Mouse (Mus musculus) forebrain, embryonic 10.5 days (tissue): ENCODE results near the gene Anapc1. TPM values are rescaled to one million over a fixed set of nuclear protein-coding genes. Genes with fewer than 3 reads are reported as not detected.

Experiments
- DNase-seq: peaks from one replicate; pipeline ENCODE4 v3.0.0-alpha.2; 2017; ENCODE audit warnings: low spot score; ENCODE audit errors: extremely low spot score
- H3K27ac ChIP-seq: fragments of 300-500 bp; sonication (generic); 2 replicates; pipeline ENCODE4 v1.5.1; 2016; ENCODE audit warnings: mild to moderate bottlenecking
- H3K27me3 ChIP-seq: fragments of 300-500 bp; sonication (generic); 2 replicates; pipeline ENCODE4 v1.6.1; 2016; ENCODE audit warnings: mild to moderate bottlenecking; ENCODE audit not compliant: poor library complexity, severe bottlenecking
- H3K36me3 ChIP-seq: fragments of 300-500 bp; sonication (generic); replicated peaks from 2 replicates; pipeline ENCODE4 v1.6.1; 2016; ENCODE audit warnings: mild to moderate bottlenecking, moderate library complexity
- H3K4me1 ChIP-seq: fragments of 300-500 bp; sonication (generic); 2 replicates; pipeline ENCODE4 v1.6.1; 2016
- H3K4me3 ChIP-seq: fragments of 300-500 bp; sonication (generic); 2 replicates; pipeline ENCODE4 v1.5.1; 2016; ENCODE audit warnings: mild to moderate bottlenecking, moderate library complexity
- H3K9me3 ChIP-seq: fragments of 300-500 bp; sonication (generic); 2 replicates; pipeline ENCODE4 v1.6.1; 2016; ENCODE audit warnings: mild to moderate bottlenecking, moderate library complexity
- whole genome bisulfite sequencing: fragments of 180-500 bp; shearing (Covaris S2); methylation state at CpG from one replicate; pipeline ENCODE4 v1.1.7; 2016; 5-methylcytosine and 5-hydroxymethylcytosine counted together
- polyA plus RNA-seq: library from polyadenylated mRNA; unstranded; fragments of >200 nt; fragmentation: Nextera tagmentation; extraction: Ambion mirVana; gene quantifications from 2 replicates; pipeline ENCODE4 v1.2.1, GENCODE M21; 2016

Anapc1 gene
- polyA plus RNA-seq, 1 experiment from 2014 or later, result 97.6 TPM

DNA sequence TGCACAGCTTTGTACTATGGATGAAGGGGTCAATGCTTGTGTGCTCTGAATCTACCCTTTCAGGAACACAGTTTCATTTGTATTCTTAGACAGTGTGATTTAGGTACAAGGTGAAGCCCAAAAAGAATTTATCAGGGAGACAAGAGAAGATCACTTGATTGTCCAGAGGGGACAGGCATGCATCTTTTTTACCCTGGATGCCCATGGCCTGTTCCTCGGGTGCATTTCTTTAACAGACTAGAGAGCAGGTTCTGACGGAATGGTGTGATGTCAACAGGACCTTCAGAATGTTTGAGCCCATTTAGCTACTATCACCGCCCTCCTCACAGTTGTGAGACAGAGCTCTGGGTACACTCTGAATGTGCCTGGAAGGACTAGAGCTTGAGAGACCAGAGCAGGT is 96.3 kb downstream of the Anapc1 start, which contains the start of gene Spdye4c:
Gene Spdye4c (plus strand): TSS at position 301 of the 400 bp plus-strand sequence.
- H3K36me3 ChIP-seq, result no peaks in the 10 kb centered on the region
- 92% methylated on average over 3 of the region's 3 CpGs for WGBS
- no peak for DNase-seq
- no peak within 1 kb of the TSS for H3K27ac ChIP-seq
- H3K9me3 ChIP-seq, result no peaks in the 10 kb centered on the region
- no peaks in the 10 kb centered on the region for H3K27me3 ChIP-seq
- H3K4me1 ChIP-seq, result no peaks in the 10 kb centered on the region
- no peak within 1 kb of the TSS for H3K4me3 ChIP-seq

GRCm38 (mm10) chr2:128582881-128583280 is 104.3 kb downstream of the Anapc1 start:
- no peaks in the 10 kb centered on the region for H3K36me3 ChIP-seq

DNA sequence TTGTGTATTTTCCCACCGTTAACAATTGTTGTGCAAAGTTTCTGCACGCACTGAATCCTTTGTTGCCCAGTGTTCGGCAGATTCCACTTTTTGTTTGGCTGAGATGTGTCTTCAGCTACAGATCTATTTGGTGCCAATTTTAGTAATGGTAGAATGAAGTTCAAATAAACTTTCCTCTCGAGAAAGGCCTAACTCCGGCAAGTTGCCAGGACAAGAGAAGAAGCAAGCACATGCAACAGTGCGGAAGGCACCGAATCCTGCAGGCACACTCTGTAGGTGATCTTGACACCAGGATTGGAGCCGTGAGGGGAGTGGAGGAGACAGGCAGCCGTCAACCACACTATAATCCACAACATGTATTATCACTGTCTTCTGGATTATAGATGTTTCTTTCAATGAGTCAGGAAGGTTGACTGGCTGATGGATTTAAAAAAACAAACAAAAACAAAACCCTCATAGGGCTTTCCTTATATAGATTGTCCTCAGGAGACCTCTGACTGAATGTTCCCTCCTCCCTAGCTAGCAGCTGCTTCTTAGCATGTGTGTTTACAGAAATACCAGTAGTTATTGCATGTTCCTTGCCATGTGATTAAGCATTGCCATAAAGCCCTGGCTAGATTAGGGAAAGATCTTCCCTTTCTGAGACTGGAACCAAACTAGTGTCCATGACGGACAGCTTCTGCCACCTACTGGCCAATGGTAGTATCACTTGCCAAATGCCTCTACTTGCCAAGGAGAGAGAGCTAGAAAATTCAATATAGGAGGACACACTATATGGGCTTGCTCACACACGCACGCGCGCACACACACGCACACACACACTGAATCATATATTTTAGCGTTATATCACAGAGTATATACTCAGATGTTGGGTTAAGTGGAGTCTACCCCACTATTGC is 114.2 kb downstream of the Anapc1 start:
- H3K36me3 ChIP-seq, result no peaks in the 10 kb centered on the region
- no peaks in the 10 kb centered on the region for H3K4me1 ChIP-seq
- H3K4me3 ChIP-seq, result no peak overlapping the region
- H3K27me3 ChIP-seq, result 0 out of 2 replicates have a peak, but pooled peaks cover 3% of the 10 kb centered on the region
- peak; percentile 79 for DNase-seq
- H3K9me3 ChIP-seq, result no peaks in the 10 kb centered on the region
- 55% methylated on average over 16 of the region's 16 CpGs for WGBS
- H3K27ac ChIP-seq, result no peak overlapping the region

More at GRCm38 (mm10) chr2:128582881-128583280, 104.3 kb downstream of the Anapc1 start:
- Histone ChIP-seq H3K4me3 (no peak overlapping the region), H3K27ac (no peak overlapping the region), H3K27me3 (no peaks in the 10 kb centered on the region), H3K4me1 (peaks cover 11% of the 10 kb centered on the region), H3K9me3 (no peaks in the 10 kb centered on the region)
- WGBS, result 74% methylated on average over 5 of the region's 5 CpGs
- no peak for DNase-seq

GRCm38 (mm10) chr2:128571001-128571400 is 116.2 kb downstream of the Anapc1 start:
- H3K27me3 ChIP-seq, result 0 out of 2 replicates have a peak, but pooled peaks cover 3% of the 10 kb centered on the region
- no peak overlapping the region for H3K27ac ChIP-seq
- DNase-seq, result no peak
- WGBS, result 88% methylated on average over 4 of the region's 4 CpGs
- no peak overlapping the region for H3K4me3 ChIP-seq
- no peaks in the 10 kb centered on the region for H3K9me3 ChIP-seq
- H3K4me1 ChIP-seq, result peaks cover 10% of the 10 kb centered on the region
- no peaks in the 10 kb centered on the region for H3K36me3 ChIP-seq

GRCm38 (mm10) chr2:128568490-128568889 is 118.7 kb downstream of the Anapc1 start:
- Histone ChIP-seq H3K36me3 (no peaks in the 10 kb centered on the region), H3K27ac (no peak overlapping the region), H3K9me3 (no peaks in the 10 kb centered on the region), H3K27me3 (no peaks in the 10 kb centered on the region), H3K4me3 (no peak overlapping the region), H3K4me1 (peaks cover 15% of the 10 kb centered on the region)
- WGBS, result 90% methylated on average over 4 of the region's 4 CpGs
- DNase-seq, result no peak

- H3K36me3 ChIP-seq, result no peaks in the 10 kb centered on the region
- no peaks in the 10 kb centered on the region for H3K9me3 ChIP-seq
- no peak overlapping the region for H3K4me3 ChIP-seq
- DNase-seq, result no peak
- no peak overlapping the region for H3K27ac ChIP-seq
- WGBS, result 81% methylated on average over 6 of the region's 6 CpGs
- peaks cover 15% of the 10 kb centered on the region for H3K4me1 ChIP-seq
- H3K27me3 ChIP-seq, result no peaks in the 10 kb centered on the region
Observed at GRCm38 (mm10) chr2:128568018-128568417, 119.2 kb downstream of the Anapc1 start.

DNA sequence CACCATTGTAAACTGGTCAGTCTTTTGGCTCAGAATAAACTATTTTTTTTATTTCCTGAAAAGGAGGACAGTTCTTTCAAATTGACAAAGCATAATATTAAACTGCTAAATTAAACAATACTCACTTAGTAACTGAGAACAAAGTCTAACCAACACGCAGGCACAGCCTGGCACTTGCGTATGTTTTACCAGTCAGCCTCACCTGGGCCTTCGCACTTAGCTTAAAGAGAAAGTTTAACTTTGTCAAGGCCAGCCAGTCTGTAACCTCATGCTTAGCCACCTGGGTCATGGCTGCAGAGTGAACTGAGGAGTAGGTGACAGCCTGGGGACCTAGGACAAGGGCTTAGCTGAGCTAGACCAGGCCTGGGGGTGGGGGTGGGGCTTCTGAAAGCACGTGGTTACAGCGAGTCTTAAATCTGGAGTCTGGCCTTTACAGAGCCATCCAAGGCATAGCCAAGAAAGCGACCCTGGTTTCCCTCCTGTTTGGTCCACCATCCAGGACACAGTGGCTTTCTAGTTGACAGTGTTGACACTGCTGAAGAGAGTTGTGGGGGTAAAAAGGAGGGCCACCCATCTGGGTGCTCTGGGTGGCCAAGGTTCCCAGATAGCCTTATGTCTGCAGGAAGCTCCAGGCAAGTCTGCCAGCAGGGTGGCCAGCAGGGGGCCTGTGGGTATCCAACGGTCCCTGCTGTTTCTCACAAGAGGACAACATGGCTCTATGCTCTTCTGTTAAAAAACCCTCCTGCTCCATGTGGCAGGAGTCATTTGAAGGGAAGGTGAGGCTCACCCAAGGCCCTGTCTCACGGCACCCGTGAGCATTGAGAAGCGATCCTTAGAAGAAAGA is 120.7 kb downstream of the Anapc1 start:
- Histone ChIP-seq H3K27ac (no peak overlapping the region), H3K27me3 (no peaks in the 10 kb centered on the region), H3K4me1 (peaks cover 15% of the 10 kb centered on the region), H3K9me3 (no peaks in the 10 kb centered on the region), H3K4me3 (no peak overlapping the region), H3K36me3 (no peaks in the 10 kb centered on the region)
- 73% methylated on average over 10 of the region's 10 CpGs for WGBS
- DNase-seq, result no peak

- DNase-seq, result no peak
- no peaks in the 10 kb centered on the region for H3K27me3 ChIP-seq
- peaks cover 15% of the 10 kb centered on the region for H3K4me1 ChIP-seq
- WGBS, result 68% methylated on average over 8 of the region's 8 CpGs
- H3K36me3 ChIP-seq, result no peaks in the 10 kb centered on the region
- no peak overlapping the region for H3K27ac ChIP-seq
- no peaks in the 10 kb centered on the region for H3K9me3 ChIP-seq
- no peak overlapping the region for H3K4me3 ChIP-seq
Observed at GRCm38 (mm10) chr2:128565904-128566303, 121.3 kb downstream of the Anapc1 start.

- Histone ChIP-seq H3K4me1 (peaks cover 15% of the 10 kb centered on the region), H3K27me3 (no peaks in the 10 kb centered on the region), H3K4me3 (no peak overlapping the region), H3K27ac (no peak overlapping the region), H3K9me3 (no peaks in the 10 kb centered on the region), H3K36me3 (no peaks in the 10 kb centered on the region)
- no peak for DNase-seq
- WGBS, result 87% methylated on average over 3 of the region's 3 CpGs
Observed at GRCm38 (mm10) chr2:128564195-128564594, 123.0 kb downstream of the Anapc1 start.

Other genes starting within 250 kb of the Anapc1 start
- not detected in 2 replicates for gene Spdye4c, start 96.2 kb downstream of the Anapc1 start, polyA plus RNA-seq
- 5.0 and 5.1 TPM in 2 replicates for gene Mertk, start 11.6 kb upstream of the Anapc1 start, polyA plus RNA-seq
- 23.6 and 24.7 TPM in 2 replicates for gene Tmem87b, start 130.7 kb upstream of the Anapc1 start, polyA plus RNA-seq
- gene Fbln7, start 175.6 kb upstream of the Anapc1 start, polyA plus RNA-seq, result 2.1 and 2.4 TPM in 2 replicates